Mouse (Mus musculus): Measurements from ENCODE around the gene Pcx. TPM values are rescaled to one million over a fixed set of nuclear protein-coding genes. Genes with fewer than 3 reads are reported as not detected.
A peak's percentile ranks its signal among the peaks of the same experiment; 100 is the strongest.

The Pcx gene
- total RNA-seq, 2 experiments from 2014 or later = 40.8 to 42.8 TPM

- no peak for ATAC-seq (replicated peaks; ENCODE audit: low FRiP score, poor library complexity, severe bottlenecking)
Observed at GRCm38 (mm10) chr19:4495814-4496213, 14.5 kb upstream of the Pcx start.

- no peak for ATAC-seq (replicated peaks; ENCODE audit: low FRiP score, poor library complexity, severe bottlenecking)
Observed at GRCm38 (mm10) chr19:4496535-4497262, 13.6 kb upstream of the Pcx start.

GRCm38 (mm10) chr19:4497263-4497973 is 12.9 kb upstream of the Pcx start:
- ATAC-seq (replicated peaks; ENCODE audit: low FRiP score, poor library complexity, severe bottlenecking) = peak; percentile 65

GRCm38 (mm10) chr19:4498062-4498933 is 12.0 kb upstream of the Pcx start, which contains the start of gene 2010003K11Rik:
TSS of gene 2010003K11Rik (minus strand) at chr19:4498583.
- no peak for ATAC-seq (replicated peaks; ENCODE audit: low FRiP score, poor library complexity, severe bottlenecking)

DNA sequence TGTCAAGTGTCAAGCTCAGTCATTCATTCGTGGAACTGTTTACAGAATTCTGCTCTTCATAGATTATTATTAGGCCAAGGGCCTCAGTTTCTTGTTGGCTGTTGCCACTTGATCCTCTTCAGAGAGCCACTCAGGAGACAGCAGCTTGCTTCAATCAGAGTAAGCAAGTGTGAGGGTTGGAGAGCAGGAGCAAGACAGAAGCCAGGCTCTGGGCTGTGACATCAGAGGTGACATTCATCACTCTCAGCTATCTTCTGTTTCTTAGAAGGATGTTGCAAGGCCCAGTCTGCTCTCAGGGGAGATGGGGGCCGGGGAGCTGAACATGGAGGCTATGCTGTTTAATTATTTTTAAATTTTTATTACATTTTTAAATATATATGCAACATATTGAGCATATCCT is 7.6 kb upstream of the Pcx start:
- ATAC-seq (replicated peaks; ENCODE audit: low FRiP score, poor library complexity, severe bottlenecking) = no peak

GRCm38 (mm10) chr19:4504830-4505229 is 5.4 kb upstream of the Pcx start:
- no peak for ATAC-seq (replicated peaks; ENCODE audit: low FRiP score, poor library complexity, severe bottlenecking)

- ATAC-seq (replicated peaks; ENCODE audit: low FRiP score, poor library complexity, severe bottlenecking) = no peak
Observed at GRCm38 (mm10) chr19:4507746-4508145, 2.5 kb upstream of the Pcx start.

DNA sequence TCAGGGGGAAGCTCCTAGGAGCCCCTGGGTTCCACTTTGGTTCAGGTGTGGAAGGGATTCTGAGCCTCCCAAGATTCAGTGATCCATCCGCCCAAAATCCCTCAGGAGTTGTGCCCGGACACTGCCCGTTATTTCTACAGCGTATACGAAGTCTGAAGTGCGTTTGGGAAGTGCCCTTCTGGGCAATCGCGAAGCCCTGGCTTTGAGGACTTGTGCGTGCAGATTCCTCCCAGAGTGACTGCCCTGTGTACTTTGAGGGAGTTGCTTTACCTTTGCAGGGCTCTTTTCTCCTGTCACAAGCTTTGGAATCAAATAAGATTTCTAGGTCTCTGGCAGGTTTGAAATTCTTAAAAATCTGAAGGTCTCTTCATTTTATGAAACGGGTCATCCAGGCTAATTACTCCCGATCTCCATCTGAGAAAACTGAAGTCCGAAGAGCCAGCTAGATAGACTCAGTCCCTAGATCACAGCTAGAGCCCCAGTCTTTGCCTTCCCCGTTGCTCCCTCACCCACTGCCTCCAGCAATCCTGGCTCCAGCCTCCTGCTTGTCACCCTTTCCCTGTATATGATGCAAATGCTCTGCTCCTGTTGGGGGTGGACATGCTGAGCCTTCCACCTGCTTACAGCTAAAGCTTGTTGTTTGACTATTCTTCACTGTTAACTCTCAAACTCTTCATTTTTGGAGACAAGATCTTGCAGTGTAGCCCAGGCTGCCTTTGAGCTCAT is 1.0 kb downstream of the Pcx start:
- ATAC-seq (replicated peaks; ENCODE audit: low FRiP score, poor library complexity, severe bottlenecking) = no peak

GRCm38 (mm10) chr19:4513236-4513858 is 3.1 kb downstream of the Pcx start:
- ATAC-seq (replicated peaks; ENCODE audit: low FRiP score, poor library complexity, severe bottlenecking) = no peak

- ATAC-seq (replicated peaks; ENCODE audit: low FRiP score, poor library complexity, severe bottlenecking) = no peak
Observed at GRCm38 (mm10) chr19:4515746-4516145, 5.5 kb downstream of the Pcx start.

- ATAC-seq (replicated peaks; ENCODE audit: low FRiP score, poor library complexity, severe bottlenecking) = no peak
Observed at GRCm38 (mm10) chr19:4516288-4516687, 6.0 kb downstream of the Pcx start.

DNA sequence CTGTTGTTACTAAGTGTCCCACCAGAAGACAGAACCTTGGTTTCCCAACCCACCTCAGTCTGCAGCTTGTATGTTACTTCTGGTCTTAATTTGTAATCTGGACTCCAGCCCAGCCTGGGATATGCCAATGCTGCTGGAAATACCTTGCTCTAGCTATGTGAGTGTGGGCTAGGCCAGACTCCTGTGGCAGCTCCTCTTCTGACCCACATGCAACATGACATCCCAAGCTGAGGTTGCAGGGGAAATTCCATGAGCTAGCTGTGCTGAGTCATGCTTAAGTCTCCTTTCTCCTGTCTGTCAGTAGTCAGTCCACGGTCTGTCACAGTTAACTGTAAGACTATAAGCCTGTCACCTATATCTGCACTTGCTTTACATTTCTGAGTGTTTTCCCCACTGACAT is 7.2 kb downstream of the Pcx start:
- peak; percentile 17; the same call in 1 of the 2 replicates for ATAC-seq (replicated peaks; ENCODE audit: low FRiP score, poor library complexity, severe bottlenecking)

DNA sequence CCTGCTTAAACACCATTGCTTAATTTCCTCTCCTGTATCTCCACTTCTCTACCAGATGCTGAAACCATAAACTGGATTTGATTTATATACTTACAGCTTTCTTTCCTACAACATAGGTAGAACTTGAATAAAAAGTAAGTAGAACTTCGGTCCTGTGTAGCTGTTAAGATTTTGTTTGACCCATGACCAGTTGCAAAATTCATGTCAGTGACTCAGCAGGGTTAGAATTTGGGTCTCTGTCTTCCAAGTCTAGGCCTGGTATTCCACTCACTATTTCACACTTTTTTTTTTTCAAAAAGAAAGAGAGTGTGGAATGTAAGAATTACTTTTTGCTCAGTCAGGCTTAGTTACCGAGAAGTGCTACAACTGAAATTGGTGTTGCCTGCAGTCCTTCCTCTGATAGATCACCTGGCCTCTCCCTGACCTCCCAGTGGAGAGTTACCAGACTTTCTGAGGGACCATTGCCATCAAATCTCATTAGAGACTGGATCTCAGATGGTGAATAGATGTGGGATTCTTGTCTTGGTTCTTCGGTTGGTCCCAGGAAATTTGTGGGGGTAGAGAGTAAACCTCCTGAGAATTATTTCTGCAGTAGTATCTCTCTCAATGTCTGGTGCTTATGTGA is 11.3 kb downstream of the Pcx start:
- no peak for ATAC-seq (replicated peaks; ENCODE audit: low FRiP score, poor library complexity, severe bottlenecking)

DNA sequence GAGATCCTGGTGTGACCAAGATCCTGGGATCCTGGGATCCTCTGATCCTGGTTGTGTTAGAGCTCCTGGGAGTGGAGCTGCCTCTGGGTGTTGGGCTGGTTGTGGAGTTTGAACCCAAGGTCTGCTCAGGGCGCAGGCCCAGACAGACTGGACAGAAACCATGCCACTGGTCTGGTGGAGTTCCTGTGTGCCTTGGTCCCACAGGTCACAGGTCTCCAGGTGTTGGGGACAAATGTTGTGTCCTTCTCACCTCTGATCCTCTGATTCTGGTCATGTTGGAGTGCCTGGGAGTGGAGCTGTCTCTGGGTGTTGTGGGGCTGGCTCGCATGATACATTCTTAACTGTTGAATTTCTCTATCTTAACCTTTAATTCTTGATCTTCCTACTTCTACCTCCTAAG is 24.4 kb downstream of the Pcx start:
- ATAC-seq (replicated peaks; ENCODE audit: low FRiP score, poor library complexity, severe bottlenecking) = no peak

- ATAC-seq (replicated peaks; ENCODE audit: low FRiP score, poor library complexity, severe bottlenecking) = no peak
Observed at GRCm38 (mm10) chr19:4535922-4536321, 25.6 kb downstream of the Pcx start.

- no peak for ATAC-seq (replicated peaks; ENCODE audit: low FRiP score, poor library complexity, severe bottlenecking)
Observed at GRCm38 (mm10) chr19:4536606-4537005, 26.3 kb downstream of the Pcx start.

GRCm38 (mm10) chr19:4540263-4540662 is 30.0 kb downstream of the Pcx start:
- ATAC-seq (replicated peaks; ENCODE audit: low FRiP score, poor library complexity, severe bottlenecking) = no peak

- ATAC-seq (replicated peaks; ENCODE audit: low FRiP score, poor library complexity, severe bottlenecking) = no peak
Observed at GRCm38 (mm10) chr19:4540992-4541391, 30.7 kb downstream of the Pcx start.

GRCm38 (mm10) chr19:4542081-4542480 is 31.8 kb downstream of the Pcx start:
- ATAC-seq (replicated peaks; ENCODE audit: low FRiP score, poor library complexity, severe bottlenecking) = no peak
